In the genomic region with DNA sequence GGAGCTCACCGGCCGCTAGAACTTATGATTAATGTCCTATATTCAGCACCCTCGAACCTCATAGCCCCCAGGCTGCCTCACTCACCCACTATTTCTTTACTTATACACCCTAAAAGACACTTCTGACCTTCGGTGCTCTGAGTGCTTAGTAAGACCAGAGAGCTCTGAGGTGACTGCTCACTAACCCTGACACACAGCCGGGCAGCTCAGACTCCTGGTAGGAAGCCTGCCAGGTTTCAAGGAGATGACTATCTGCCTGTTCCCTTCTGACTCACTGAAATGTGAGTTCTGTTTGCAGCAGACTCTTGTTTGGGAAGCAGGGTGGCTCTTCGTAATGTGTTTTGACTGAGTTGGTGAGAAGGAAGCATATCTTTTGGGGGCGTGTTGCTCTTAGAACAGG, we compare ENCODE assay signal across 17 mouse cellular contexts. TPM values are rescaled to one million over a fixed set of nuclear protein-coding genes. Genes with fewer than 3 reads are reported as not detected.
DNase-seq lines count a peak whose midpoint lies in the region.
"Had no signal": no experiment of that assay in that cellular context is flagged by ENCODE, and none has a peak within 500 bp of the region (broad histone marks: within the 10 kb centered on the region; RNA-seq: fewer than 3 reads in every experiment).

No protein-coding gene starts in this region.

- peak; percentile 14 for DNase-seq in ovary, postnatal 36 days (ENCODE audit: low spot score)
- no peak for DNase-seq in ovary, postnatal 14 days (ENCODE audit: low spot score)
- DNase-seq in 416B (ENCODE audit: low read depth), result peak; percentile 4
- peak; percentile 8 for DNase-seq in adipocyte (ENCODE audit: low spot score)
- DNase-seq in fibroblast of lung, adult 2 months (ENCODE audit: low read depth), result peak; percentile 77
- DNase-seq in spleen, adult 12 weeks (ENCODE audit: low spot score), result no peak
- DNase-seq in spleen, postnatal 10 days (ENCODE audit: low spot score in 2 of 2), result no peak
- DNase-seq in left cerebral cortex, adult 8-10 months (ENCODE audit: low spot score in 2 of 2), result no peak
- DNase-seq: cerebellum, adult 18-20 months; forebrain, postnatal 0 days; gastrocnemius, postnatal 25 days; heart, postnatal 10 days; kidney, adult 18-20 months; kidney, postnatal 10 days; liver, embryonic 13.5 days; right cerebral cortex, postnatal 4 days; thymus, adult 18-20 months had no signal

RNA-seq across cellular contexts. Expression of a gene that starts 1.6 kb away (rescaled TPM):
- total RNA-seq in left cerebral cortex, adult 8-10 months (2022), result under 1 TPM; 0.04 to 0.35 (median 0.18) TPM

Comparison
In these comparisons a context has a peak if more than half of its experiments do, and no peak if none do; other contexts are left out.
1. DNase-seq: peak in ovary, postnatal 36 days (single experiment), 416B (single experiment), adipocyte (single experiment) and fibroblast of lung, adult 2 months (single experiment); none in ovary, postnatal 14 days (single experiment), spleen, adult 12 weeks (single experiment), spleen, postnatal 10 days (0 of 2) and left cerebral cortex, adult 8-10 months (0 of 2).